24 mouse cellular contexts compared by ENCODE assay signal in genomic region chr13:21706669-21707068, GRCm38 (mm10). TPM values are rescaled to one million over a fixed set of nuclear protein-coding genes. Genes with fewer than 3 reads are reported as not detected.
"Had no signal": no experiment of that assay in that cellular context is flagged by ENCODE, and none has a peak within 500 bp of the region (broad histone marks: within the 10 kb centered on the region; RNA-seq: fewer than 3 reads in every experiment).

No protein-coding gene starts in this region.

- H3K4me1 ChIP-seq: neural tube, embryonic 12.5 days; neural tube, embryonic 15.5 days; stomach, embryonic 15.5 days had no signal

- H3K9ac ChIP-seq: neural tube, embryonic 12.5 days; neural tube, embryonic 13.5 days; neural tube, embryonic 15.5 days; stomach, embryonic 15.5 days had no signal

- H3K27ac ChIP-seq: neural tube, embryonic 12.5 days; neural tube, embryonic 13.5 days; neural tube, embryonic 15.5 days; stomach, embryonic 15.5 days; stomach, postnatal 0 days had no signal

- H3K27me3 ChIP-seq: neural tube, embryonic 12.5 days; neural tube, embryonic 13.5 days; neural tube, embryonic 15.5 days; stomach, embryonic 15.5 days had no signal

- H3K4me2 ChIP-seq: neural tube, embryonic 12.5 days; neural tube, embryonic 13.5 days; neural tube, embryonic 15.5 days; stomach, embryonic 15.5 days had no signal

- DNase-seq: right cerebral cortex, adult 18-20 months; right cerebral cortex, postnatal 14 days; right cerebral cortex, postnatal 25 days; right cerebral cortex, postnatal 4 days; spleen, adult 18-20 months; thymus, adult 18-20 months; thymus, adult 2 months; thymus, postnatal 14 days; thymus, postnatal 25 days; thymus, postnatal 36 days; thymus, postnatal 4 days had no signal

- H3K4me3 ChIP-seq: neural tube, embryonic 12.5 days; neural tube, embryonic 13.5 days; neural tube, embryonic 15.5 days; stomach, embryonic 15.5 days had no signal

- H3K9me3 ChIP-seq: neural tube, embryonic 12.5 days; neural tube, embryonic 13.5 days; neural tube, embryonic 15.5 days; stomach, embryonic 15.5 days had no signal

- H3K36me3 ChIP-seq: neural tube, embryonic 12.5 days; neural tube, embryonic 13.5 days; neural tube, embryonic 15.5 days; stomach, embryonic 15.5 days had no signal

RNA-seq across cellular contexts. Expression of gene Olfr1359, which starts 8.8 kb away (rescaled TPM):
- total RNA-seq: neutrophil, adult 5-6 weeks had no signal
- polyA plus RNA-seq: neural tube, embryonic 12.5 days; neural tube, embryonic 13.5 days; neural tube, embryonic 14.5 days; neural tube, embryonic 15.5 days; small intestine, adult 2 months; spleen, adult 2 months; stomach, embryonic 14.5 days; stomach, embryonic 15.5 days; stomach, embryonic 16.5 days; stomach, postnatal 0 days; thymus, adult 2 months; thymus, postnatal 0 days; urinary bladder, adult 2 months had no signal

RNA-seq across cellular contexts. Expression of gene Hist1h2bl, which starts 9.3 kb away (rescaled TPM):
- polyA plus RNA-seq: neural tube, embryonic 14.5 days; neural tube, embryonic 15.5 days; urinary bladder, adult 2 months had no signal

RNA-seq across cellular contexts. Expression of gene Hist1h2ai, which starts 9.6 kb away (rescaled TPM):
- polyA plus RNA-seq: urinary bladder, adult 2 months had no signal

RNA-seq across cellular contexts. Expression of gene Hist1h3h, which starts 10.8 kb away (rescaled TPM):
- polyA plus RNA-seq: urinary bladder, adult 2 months had no signal
